Comparison of ENCODE assay signal across 18 mouse cellular contexts in the genomic region with DNA sequence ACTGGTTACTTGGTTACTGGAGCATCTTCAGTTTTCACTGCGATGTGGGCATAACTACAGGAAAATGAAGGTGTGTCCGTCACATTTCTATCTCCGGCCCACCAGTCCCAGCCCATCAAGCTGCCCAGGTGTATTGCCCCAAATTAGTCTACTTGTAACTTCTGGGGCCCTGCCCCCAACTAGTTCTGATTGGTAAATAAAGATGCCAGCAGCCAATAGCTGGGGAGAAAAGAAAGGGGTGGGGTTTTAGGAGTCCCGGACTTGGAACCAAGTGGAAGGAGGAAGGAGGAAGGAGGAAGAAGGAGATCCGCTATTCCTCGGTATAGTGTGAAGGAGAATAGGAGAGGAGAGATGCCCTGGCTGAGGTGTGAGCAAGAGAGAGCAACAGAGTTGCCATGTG.
"Had no signal": no experiment of that assay in that cellular context is flagged by ENCODE, and none has a peak within 500 bp of the region (broad histone marks: within the 10 kb centered on the region; RNA-seq: fewer than 3 reads in every experiment).

No protein-coding gene starts in this region.

- H3K27ac ChIP-seq: kidney, postnatal 0 days; layer of hippocampus, adult 2 months; limb, embryonic 10.5 days; limb, embryonic 13.5 days; neural tube, embryonic 12.5 days; neural tube, embryonic 15.5 days had no signal

- H3K36me3 ChIP-seq: limb, embryonic 10.5 days; limb, embryonic 13.5 days; neural tube, embryonic 12.5 days; neural tube, embryonic 15.5 days had no signal

- H3K9ac ChIP-seq: limb, embryonic 13.5 days; neural tube, embryonic 12.5 days; neural tube, embryonic 15.5 days had no signal

- H3K4me3 ChIP-seq: layer of hippocampus, adult 2 months; limb, embryonic 10.5 days; limb, embryonic 13.5 days; neural tube, embryonic 12.5 days; neural tube, embryonic 15.5 days had no signal

- DNase-seq: kidney, adult 2 months; kidney, postnatal 25 days; layer of hippocampus, adult 9-11 months; lung, adult 2 months; lung, postnatal 14 days; lung, postnatal 4 days; midbrain, embryonic 14.5 days; retina, postnatal 1 day; right cerebral cortex, postnatal 25 days; thymus, adult 18-20 months; thymus, postnatal 36 days had no signal

- H3K9me3 ChIP-seq: limb, embryonic 10.5 days; limb, embryonic 13.5 days; neural tube, embryonic 12.5 days; neural tube, embryonic 15.5 days had no signal

- H3K27me3 ChIP-seq: neural tube, embryonic 12.5 days; neural tube, embryonic 15.5 days had no signal

- H3K4me1 ChIP-seq: neural tube, embryonic 12.5 days; neural tube, embryonic 15.5 days had no signal

- H3K4me2 ChIP-seq: limb, embryonic 13.5 days; midbrain, embryonic 11.5 days; neural tube, embryonic 12.5 days; neural tube, embryonic 15.5 days had no signal
